Mouse (Mus musculus) neural tube, embryonic 14.5 days (tissue): ENCODE results near the gene B4gat1. TPM values are rescaled to one million over a fixed set of nuclear protein-coding genes. Genes with fewer than 3 reads are reported as not detected.
"Not testable (repeated sequence)": the region's sequence is repeated elsewhere in the genome, so short reads cannot be mapped to it uniquely, and the experiment has no call there.

Experiments used
- ATAC-seq: fragments of 200-750 bp; cut with Nextera tagmentation; 2 replicates; pipeline ENCODE4 v1.8.0; 2017; ENCODE audit warnings: low read depth, mild to moderate bottlenecking, moderate TSS enrichment, moderate library complexity
- H3K27ac ChIP-seq: fragments of 300-500 bp; sonication (generic); 2 replicates; pipeline ENCODE4 v1.5.1; 2014; ENCODE audit warnings: low read depth, mild to moderate bottlenecking, control low read depth, low read length, moderate library complexity, mixed read lengths
- H3K27me3 ChIP-seq: fragments of 300-500 bp; sonication (generic); 2 replicates; pipeline ENCODE4 v1.6.1; 2014; ENCODE audit warnings: low read length; ENCODE audit not compliant: control insufficient read depth, insufficient read depth
- H3K36me3 ChIP-seq: fragments of 300-500 bp; sonication (generic); 2 replicates; pipeline ENCODE4 v1.6.1; 2014; ENCODE audit warnings: low read length, mixed read lengths; ENCODE audit not compliant: control insufficient read depth, insufficient read depth
- H3K4me1 ChIP-seq: fragments of 300-500 bp; sonication (generic); 2 replicates; pipeline ENCODE4 v1.6.1; 2014; ENCODE audit warnings: low read length; ENCODE audit not compliant: control insufficient read depth, insufficient read depth
- H3K4me2 ChIP-seq: fragments of 300-500 bp; sonication (generic); 2 replicates; pipeline ENCODE4 v1.6.1; 2014; ENCODE audit warnings: mild to moderate bottlenecking, low read depth, low read length, control low read depth
- H3K4me3 ChIP-seq: fragments of 300-500 bp; sonication (generic); 2 replicates; pipeline ENCODE4 v1.5.1; 2014; ENCODE audit warnings: low read depth, low read length, control low read depth, mixed read lengths
- H3K9ac ChIP-seq: fragments of 300-500 bp; sonication (generic); replicated peaks from 2 replicates; pipeline ENCODE4 v1.6.1; 2014; ENCODE audit warnings: low read depth, mild to moderate bottlenecking, control low read depth, low read length, mixed read lengths
- H3K9me3 ChIP-seq: fragments of 300-500 bp; sonication (generic); 2 replicates; pipeline ENCODE4 v1.6.1; 2016; ENCODE audit warnings: low read length; ENCODE audit not compliant: control insufficient read depth
- WGBS: fragments of 180-500 bp; shearing (Covaris S2); extraction: QIAGEN DNeasy Blood & Tissue Kit; methylation state at CpG from one replicate; pipeline ENCODE4 v1.1.7; 2014; 5-methylcytosine and 5-hydroxymethylcytosine counted together
- polyA plus RNA-seq: library from polyadenylated mRNA; unstranded; fragments of >200 nt; fragmentation: Nextera tagmentation; extraction: Ambion mirVana; gene quantifications from 2 replicates; pipeline ENCODE4 v1.2.1, GENCODE M21; 2014

B4gat1 gene
- polyA plus RNA-seq, 1 experiment from 2014 or later, result 108 TPM

GRCm38 (mm10) chr19:4999445-5000140 lies 39.0 kb upstream of the B4gat1 start:
- Histone ChIP-seq H3K4me2 (no peak overlapping the region), H3K36me3 (no peaks in the 10 kb centered on the region), H3K9ac (no peak overlapping the region), H3K27me3 (no peaks in the 10 kb centered on the region), H3K27ac (no peak overlapping the region), H3K9me3 (no peaks in the 10 kb centered on the region), H3K4me1 (peaks cover 14% of the 10 kb centered on the region; the same call in 1 of the 2 replicates), H3K4me3 (no peak overlapping the region)
- WGBS, result 79% methylated on average over 6 of the region's 6 CpGs
- ATAC-seq, result no peak

DNA sequence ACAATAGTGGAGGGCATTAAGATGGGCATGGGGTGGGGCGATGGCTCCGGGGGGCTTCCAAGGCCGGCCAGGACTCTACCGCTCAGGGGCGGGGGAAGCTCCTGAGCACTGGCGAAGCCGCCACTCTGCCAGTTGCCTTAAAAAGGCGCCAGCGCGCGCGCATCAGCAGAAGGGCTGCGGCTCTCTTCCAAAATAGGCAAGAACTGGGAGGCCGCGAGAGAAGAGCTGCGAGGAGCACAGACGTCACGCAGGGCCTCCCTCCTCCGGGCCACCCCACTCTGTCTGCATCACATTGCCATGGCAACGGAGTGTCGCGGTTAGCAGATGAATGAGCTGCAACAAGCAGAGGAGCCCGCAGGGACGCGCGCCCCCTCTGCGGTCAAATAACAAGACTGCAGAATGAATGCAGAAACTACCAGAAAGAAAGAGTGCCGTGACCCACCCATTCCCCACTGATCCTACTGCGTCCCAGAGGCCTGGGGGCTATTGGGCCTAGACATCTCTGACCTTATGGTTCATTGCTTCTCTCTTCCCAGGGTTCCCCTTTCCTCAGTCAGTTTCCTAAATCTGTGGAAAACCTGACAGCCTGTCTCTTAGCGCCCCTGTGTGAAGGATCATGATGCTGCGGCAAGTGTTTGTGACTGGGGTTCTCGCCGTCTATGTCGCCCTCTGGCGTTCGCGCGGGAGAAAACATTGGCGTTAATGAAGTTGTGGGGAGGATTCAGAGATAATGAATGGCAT lies 36.8 kb upstream of the B4gat1 start:
- peaks cover 12% of the 10 kb centered on the region; the same call in 1 of the 2 replicates for H3K4me1 ChIP-seq
- H3K4me2 ChIP-seq, result peak overlapping the region; percentile 50
- peak; percentile 97 for ATAC-seq
- no peaks in the 10 kb centered on the region for H3K9me3 ChIP-seq
- peak overlapping the region; percentile 13 for H3K9ac ChIP-seq
- peak overlapping the region; percentile 25 for H3K4me3 ChIP-seq
- H3K36me3 ChIP-seq, result no peaks in the 10 kb centered on the region
- peak overlapping the region; percentile 88 for H3K27ac ChIP-seq
- under 1% methylated on average over 39 of the region's 39 CpGs for WGBS
- no peaks in the 10 kb centered on the region for H3K27me3 ChIP-seq

- not testable (repeated sequence) for H3K9me3 ChIP-seq, H3K9ac ChIP-seq, H3K36me3 ChIP-seq, ATAC-seq, H3K4me3 ChIP-seq, H3K4me1 ChIP-seq, H3K27ac ChIP-seq, H3K27me3 ChIP-seq, H3K4me2 ChIP-seq
- 52% methylated on average over 2 of the region's 2 CpGs for WGBS
These were observed 35.0 kb upstream of the B4gat1 start for GRCm38 (mm10) chr19:5003644-5004043.

- no peak overlapping the region for H3K4me2 ChIP-seq
- 69% methylated on average over 4 of the region's 4 CpGs for WGBS
These were observed 33.7 kb upstream of the B4gat1 start for GRCm38 (mm10) chr19:5004925-5005324.

DNA sequence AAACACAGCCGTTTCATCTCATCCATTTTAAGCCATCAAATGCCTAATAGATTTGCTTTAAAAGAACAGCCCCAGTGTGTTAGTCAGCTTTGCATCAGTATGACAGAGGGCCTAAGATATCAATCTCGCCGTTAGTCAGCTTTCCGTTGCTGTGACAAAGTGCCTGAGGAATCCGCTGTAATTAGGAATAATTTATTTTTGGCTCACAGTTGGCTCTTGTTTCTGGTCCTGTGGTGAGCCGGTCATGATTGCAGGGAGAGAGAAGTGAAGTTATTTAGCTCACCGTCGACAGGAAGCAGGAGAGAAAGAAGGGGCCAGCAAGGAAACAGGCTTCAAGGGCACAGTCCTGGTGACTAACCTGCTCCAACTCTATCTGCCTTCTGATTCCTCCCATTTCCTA lies 25.5 kb upstream of the B4gat1 start:
- 69% methylated on average over 8 of the region's 8 CpGs for WGBS
- H3K9ac ChIP-seq, result no peak overlapping the region
- ATAC-seq, result no peak
- no peaks in the 10 kb centered on the region for H3K9me3 ChIP-seq
- no peaks in the 10 kb centered on the region for H3K4me1 ChIP-seq
- H3K4me2 ChIP-seq, result no peak overlapping the region
- no peaks in the 10 kb centered on the region for H3K36me3 ChIP-seq
- no peaks in the 10 kb centered on the region for H3K27me3 ChIP-seq
- no peak overlapping the region for H3K27ac ChIP-seq
- no peak overlapping the region for H3K4me3 ChIP-seq

More at GRCm38 (mm10) chr19:5004925-5005324, 33.7 kb upstream of the B4gat1 start:
- no peak for ATAC-seq
- H3K9me3 ChIP-seq, result no peaks in the 10 kb centered on the region
- no peaks in the 10 kb centered on the region for H3K36me3 ChIP-seq
- H3K4me1 ChIP-seq, result peaks cover 6% of the 10 kb centered on the region; the same call in 1 of the 2 replicates
- no peak overlapping the region for H3K27ac ChIP-seq
- no peak overlapping the region for H3K9ac ChIP-seq
- H3K27me3 ChIP-seq, result no peaks in the 10 kb centered on the region
- no peak overlapping the region for H3K4me3 ChIP-seq

DNA sequence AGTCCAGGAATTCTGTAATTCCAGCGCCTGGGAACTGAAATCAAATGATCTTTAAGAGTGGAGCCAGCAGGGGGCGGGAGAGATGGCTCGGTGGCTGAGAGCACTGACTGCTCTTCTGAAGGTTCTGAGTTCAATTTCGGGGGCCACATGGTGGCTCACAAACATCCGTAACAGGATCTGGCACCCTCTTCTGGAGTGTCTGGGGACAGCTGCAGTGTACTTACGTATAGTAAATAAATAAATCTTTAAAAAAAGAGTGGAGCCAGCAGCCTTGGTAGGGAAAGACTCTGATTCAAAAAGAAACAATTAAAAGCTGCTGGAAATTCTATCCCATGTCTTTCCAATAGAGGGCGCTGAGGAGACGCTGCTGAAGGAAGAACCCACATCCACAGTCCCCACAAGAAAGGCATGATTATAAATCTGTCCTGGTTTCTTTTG lies 23.6 kb upstream of the B4gat1 start:
- H3K4me2 ChIP-seq, result no peak overlapping the region
- no peak overlapping the region for H3K9ac ChIP-seq
- ATAC-seq, result no peak
- WGBS, result 12% methylated on average over 8 of the region's 8 CpGs
- H3K27ac ChIP-seq, result no peak overlapping the region
- no peaks in the 10 kb centered on the region for H3K27me3 ChIP-seq
- H3K9me3 ChIP-seq, result no peaks in the 10 kb centered on the region
- H3K4me1 ChIP-seq, result no peaks in the 10 kb centered on the region
- no peak overlapping the region for H3K4me3 ChIP-seq
- H3K36me3 ChIP-seq, result no peaks in the 10 kb centered on the region

DNA sequence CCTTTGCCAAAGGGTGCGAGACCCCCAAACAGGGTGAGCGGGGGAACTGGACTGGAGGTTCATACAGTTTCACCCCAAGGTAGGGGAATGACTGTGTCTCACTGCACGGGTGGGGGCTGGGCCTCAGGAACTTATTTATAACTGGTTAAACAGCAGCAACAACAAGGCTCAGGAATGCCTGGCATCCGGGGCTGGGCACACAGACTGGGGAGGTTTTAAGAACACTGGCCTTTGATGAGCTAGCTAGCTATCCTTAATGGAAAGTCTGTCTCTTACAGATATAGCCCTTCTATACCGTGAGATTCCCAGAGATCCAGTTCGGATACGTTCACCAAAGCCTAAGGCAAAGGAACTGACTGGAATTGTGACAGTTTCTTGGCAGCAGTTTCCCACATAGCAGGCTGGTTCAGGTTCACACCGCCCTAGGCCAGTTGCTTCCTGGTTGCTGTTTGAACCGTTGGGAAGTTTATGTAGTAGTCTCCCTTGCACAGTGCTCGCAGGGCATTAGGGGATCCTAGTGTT lies 22.3 kb upstream of the B4gat1 start:
- no peak overlapping the region for H3K4me3 ChIP-seq
- no peaks in the 10 kb centered on the region for H3K9me3 ChIP-seq
- no peaks in the 10 kb centered on the region for H3K27me3 ChIP-seq
- H3K27ac ChIP-seq, result no peak overlapping the region
- no peak overlapping the region for H3K9ac ChIP-seq
- no peaks in the 10 kb centered on the region for H3K4me1 ChIP-seq
- no peaks in the 10 kb centered on the region for H3K36me3 ChIP-seq
- ATAC-seq, result no peak
- WGBS, result 37% methylated on average over 10 of the region's 10 CpGs
- no peak overlapping the region for H3K4me2 ChIP-seq

DNA sequence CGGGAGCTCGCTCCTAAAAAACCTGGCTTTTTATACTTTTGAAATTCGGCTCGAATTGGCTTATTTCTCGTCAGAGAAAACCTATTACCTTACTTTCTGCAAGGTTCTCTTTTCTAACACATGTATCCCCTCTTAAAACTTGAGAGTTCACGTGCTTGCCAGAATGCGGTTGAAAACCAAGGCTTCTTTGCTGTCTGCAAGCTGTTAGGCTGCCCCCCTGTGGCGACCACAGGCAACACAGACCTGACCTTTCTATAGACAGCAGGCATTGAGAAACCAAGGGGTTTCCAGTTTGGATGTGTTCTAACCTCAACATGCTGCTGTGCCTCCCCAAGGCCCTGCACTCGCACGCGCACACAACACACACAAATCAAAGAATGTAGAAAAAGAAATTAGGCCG lies 21.8 kb upstream of the B4gat1 start:
- Histone ChIP-seq H3K36me3 (no peaks in the 10 kb centered on the region), H3K27ac (no peak overlapping the region), H3K4me3 (no peak overlapping the region), H3K4me2 (no peak overlapping the region), H3K9ac (no peak overlapping the region), H3K4me1 (no peaks in the 10 kb centered on the region), H3K27me3 (no peaks in the 10 kb centered on the region), H3K9me3 (no peaks in the 10 kb centered on the region)
- WGBS, result 23% methylated on average over 12 of the region's 12 CpGs
- ATAC-seq, result no peak

DNA sequence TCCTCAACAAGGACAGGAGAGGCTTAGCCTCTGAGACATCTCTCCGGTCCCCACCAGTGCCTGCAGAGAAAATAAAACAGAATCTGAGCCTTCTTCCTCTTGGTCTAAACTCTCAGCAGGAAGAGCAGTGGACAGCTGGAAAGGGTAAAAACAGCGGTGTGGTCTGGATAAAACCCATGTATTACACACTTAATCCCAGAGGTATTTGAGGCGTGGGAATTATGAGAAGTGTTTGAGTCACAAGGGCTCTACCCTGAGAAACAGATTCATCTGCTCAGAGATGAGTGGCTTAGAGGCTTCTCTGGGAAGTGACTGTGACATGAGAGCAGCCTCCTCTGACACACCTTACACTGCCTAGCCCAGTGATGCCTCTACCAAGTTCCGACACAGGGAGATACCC lies 21.0 kb upstream of the B4gat1 start:
- no peak for ATAC-seq
- Histone ChIP-seq H3K9me3 (no peaks in the 10 kb centered on the region), H3K4me3 (no peak overlapping the region), H3K27me3 (no peaks in the 10 kb centered on the region), H3K9ac (no peak overlapping the region), H3K36me3 (no peaks in the 10 kb centered on the region), H3K27ac (no peak overlapping the region), H3K4me1 (no peaks in the 10 kb centered on the region), H3K4me2 (no peak overlapping the region)
- WGBS, result 83% methylated on average over 4 of the region's 4 CpGs
